Mouse (Mus musculus): ENCODE results near the gene Sult6b1.

Sult6b1 gene

DNA sequence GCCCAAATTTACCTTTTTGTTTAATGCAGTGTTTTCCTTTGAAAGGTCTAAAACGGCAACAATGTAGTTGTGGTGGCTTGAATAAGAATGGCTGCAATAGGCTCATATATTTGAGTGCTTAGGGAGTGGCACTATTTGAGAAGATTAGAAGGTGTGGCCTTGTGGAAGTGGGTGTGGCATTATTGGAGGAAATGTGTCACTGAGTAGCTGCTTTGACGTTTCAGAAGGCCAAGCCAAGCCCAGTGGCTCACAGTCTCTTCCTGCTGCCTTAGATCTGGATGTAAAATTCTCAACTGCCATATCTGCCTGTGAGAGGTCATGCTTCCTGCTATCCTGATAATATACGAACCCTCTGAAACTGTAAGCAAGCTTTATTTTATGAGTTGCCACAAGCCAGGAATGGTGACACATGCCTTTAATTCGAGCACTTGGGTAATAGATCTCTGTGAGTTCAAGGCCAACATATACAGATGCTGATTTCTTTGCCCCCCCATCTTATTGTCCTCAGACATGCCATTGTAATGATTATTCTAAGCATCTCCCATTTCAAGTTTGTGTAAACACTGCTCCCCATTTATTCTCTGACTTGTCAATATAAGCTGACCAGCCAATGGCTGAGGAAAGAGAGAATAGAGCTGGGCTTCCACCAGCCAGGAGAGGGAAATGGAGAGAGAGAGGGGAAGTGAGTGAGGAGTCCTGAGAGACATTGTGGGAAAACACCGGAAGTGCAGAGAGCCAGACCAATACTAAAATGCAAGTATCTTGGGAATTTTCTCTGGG lies 21.3 kb downstream of the Sult6b1 start:
- DNase-seq (ENCODE audit: low spot score in 2 of 2), result no peak

DNA sequence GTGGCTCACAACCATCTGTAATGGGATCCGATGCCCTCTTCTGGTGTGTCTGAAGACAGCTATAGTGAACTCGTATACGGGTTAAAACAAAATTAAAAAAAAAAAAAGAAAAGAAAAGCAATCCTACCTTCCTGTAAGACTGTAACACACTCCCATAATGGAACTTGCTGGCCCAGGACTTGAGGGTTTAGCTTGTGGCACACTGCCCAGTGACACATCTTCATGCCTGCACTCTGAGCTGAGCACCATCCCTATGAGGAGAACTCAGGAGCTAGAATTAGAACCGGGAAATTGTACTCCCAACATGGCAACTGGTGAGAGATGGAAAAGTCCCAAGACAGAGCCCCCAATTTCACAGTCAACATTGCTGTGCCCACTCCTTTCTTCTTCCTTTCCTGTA lies 23.5 kb downstream of the Sult6b1 start:
- no peak for DNase-seq (ENCODE audit: low spot score in 2 of 2)

DNA sequence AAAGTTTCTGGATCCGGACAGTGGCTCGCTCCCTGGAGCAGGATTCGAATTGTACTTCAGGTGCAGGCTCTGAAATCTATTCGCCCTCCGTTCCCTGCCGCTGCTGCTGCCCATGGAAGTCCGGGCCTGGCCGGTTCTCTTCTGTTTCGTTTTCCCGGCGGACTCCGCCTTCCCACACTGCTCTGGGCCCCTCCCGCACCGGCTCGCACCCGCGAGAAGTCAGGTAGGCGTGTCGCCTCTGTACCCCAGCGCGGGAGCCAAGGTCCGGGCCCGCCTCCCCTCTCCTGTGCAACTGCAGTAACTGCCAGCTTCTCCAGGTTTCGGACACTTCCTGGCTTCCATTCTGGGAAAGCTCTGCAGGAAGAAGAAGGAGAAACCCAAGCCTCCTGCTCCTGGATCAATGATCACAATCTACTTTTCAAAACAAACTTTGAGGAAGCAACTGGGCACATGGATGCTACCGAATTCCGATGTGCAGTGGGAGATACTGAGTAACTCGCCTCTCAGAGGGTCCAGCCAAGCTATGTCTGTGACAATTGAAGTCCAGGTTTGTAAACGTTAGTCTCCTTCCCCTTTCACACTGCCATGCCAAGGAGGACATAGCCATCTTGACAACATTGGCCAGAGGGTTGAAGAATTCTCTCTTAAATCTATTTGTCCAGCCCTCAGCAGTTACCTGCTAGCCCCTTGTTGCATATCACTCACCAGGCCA lies 24.2 kb downstream of the Sult6b1 start, which contains the start of gene Eif2ak2:
Gene Eif2ak2 (minus strand): TSS at position 173 of the 712 bp plus-strand sequence.
- DNase-seq (ENCODE audit: low spot score in 2 of 2), result peak; percentile 34 to 37

DNA sequence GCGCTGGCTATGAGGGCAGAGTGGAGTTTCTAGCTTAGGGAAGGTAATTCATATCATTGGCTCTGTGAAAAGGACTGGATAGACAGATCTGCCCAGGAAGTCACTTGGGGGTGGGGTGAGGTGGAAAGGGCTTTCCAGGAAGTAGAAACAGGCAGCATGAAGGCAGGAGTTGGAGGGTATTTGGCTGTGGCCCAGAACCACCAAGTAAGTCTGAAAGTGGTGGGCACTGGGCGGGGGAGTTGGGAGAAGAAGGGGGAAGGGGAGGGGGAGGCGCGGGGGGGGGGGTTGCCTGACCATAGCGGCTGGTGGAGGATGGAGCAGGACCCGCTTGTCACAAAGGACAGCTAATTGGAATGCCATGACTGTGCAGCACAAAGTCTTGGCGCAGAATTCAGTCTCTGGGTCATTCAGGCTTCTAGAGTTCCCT lies 24.9 kb downstream of the Sult6b1 start:
- DNase-seq (ENCODE audit: low spot score in 2 of 2), result no peak

DNA sequence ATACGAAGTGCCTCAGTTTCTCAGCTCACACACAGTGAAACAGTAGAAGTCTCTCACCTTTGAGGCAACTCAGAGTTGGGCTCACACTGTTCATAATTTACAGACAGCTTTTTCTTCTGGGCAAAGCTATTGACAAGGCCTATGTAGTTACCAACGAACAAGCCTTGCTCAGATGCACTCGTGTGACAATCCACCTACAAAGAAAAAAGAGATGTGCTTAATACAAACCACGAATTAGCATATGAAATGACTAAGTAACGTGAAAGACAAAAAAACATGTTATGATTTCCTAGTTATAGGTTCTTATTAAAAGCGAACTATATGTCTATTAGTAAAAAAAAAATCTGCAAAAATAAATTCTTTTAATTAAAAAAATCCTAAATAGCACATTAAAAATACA lies 32.9 kb downstream of the Sult6b1 start:
- DNase-seq (ENCODE audit: low spot score in 2 of 2), result no peak

DNA sequence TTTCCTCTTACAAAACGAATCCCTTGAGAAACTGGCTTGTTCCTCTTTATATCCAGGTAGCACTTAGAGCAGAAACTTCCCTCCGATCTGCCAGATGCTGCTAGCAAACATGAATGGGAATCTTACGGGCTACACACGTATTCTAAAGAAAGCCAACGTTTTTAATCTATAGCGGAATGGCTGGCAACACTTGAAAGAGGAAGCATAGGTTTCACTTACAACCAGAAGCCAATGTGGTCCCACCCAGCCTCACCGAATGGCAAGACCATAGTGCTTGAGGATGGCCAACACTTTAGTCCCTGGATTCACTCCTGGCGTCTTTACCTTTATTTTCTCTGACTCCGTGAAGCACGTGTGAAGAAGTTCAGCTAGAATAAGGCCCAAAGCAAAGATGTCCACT lies 50.5 kb downstream of the Sult6b1 start:
- DNase-seq (ENCODE audit: low spot score in 2 of 2), result no peak

DNA sequence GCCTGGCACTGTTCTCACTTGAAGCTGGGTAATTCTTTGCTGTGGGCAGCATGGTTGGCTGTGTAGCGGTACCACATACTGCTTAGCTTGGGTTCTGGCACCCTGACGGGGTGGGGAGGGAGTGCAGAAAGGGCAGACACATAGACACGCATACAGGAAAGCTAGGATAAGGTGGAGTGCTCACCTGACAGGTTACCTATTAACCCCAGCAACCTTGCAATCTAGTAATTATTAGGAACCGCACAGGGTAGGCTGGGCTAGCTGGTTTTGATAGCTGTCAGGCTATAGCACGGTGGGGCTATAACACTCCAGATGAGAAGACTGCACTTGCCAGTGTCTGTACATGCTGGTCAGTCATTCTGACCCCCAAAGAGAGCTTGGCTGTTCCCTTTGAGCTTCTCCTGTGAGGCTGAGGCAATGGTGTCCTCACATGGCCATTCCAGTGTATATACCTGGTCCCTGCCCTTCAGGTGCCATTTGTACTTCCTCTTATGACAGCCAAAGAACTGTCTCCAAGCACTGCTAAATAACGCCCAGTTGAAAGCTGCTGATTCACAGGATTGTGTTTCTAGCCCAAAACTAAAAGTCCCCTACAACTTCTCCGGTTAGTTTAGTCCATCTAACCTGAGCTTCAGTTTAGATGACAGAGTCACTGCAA lies 64.4 kb downstream of the Sult6b1 start:
- no peak for DNase-seq (ENCODE audit: low spot score in 2 of 2)

DNA sequence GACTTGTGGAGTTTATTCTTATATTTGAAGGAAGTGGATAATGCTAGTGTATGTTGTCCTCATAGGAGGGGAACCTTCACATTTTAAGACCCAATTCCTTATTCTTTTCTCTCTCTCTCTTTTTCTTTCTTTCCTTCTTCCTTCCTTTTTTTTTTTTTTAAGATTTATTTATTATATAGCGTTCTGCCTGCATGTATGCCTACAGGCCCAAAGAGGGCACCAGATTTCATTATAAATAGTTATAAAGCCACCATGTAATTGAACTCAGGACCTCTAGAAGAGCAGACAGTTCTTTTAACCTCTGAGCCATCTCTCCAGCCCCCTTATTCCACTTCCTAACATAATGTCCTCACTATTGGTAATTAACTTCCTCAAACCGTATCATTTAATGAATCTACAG lies 70.7 kb downstream of the Sult6b1 start:
- no peak for DNase-seq (ENCODE audit: low spot score in 2 of 2)

DNA sequence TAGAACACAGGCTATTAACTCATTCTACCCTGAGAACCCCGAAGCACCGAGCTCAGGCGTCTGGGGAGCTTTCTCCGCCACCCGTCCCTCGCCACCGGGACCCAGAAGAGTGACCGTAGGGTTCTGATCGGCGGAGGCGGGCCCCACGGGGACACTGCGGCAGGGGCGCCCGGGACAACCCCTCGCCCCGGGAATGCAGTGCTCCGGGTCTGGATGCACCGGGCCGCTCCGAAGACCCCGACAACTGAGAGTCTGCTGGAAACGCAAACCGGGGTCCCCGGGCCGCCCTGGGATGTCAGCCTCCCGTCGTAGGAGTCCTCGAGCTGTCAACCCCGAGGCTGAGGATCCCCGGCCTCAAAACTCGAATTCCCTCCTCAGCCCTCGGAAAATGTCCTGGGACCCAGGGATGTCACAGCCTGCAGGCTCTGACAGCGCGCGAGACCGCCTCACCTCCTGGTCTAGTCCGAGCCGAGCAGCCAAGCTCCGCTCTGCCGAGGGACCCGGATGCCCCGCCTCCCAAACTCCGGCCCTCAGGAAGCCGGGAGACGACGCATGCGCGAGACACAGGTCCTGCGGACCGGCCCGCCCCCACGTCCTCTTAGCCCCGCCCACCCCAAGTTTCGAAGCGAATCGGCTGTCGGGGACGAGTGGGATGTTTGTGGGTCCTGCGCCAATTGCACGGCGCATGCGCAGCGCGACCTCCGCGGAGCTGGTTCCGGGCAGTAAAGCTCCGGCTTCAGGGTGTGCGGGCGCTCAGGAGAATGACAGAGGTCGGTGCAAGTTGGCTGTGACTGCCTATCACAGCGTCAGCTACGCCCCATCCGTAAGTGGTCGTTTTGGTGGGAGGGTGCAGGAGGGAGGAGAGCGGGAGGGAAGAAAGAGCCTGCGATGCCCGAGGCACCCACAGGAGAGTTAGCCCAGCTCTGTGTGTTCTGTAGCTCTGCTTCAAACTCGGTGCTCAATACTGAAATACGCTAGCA lies 71.6 kb downstream of the Sult6b1 start, which contains the start of the genes Heatr5b and Gpatch11:
Gene Heatr5b (minus strand): TSS at position 509 of the 980 bp plus-strand sequence.
Gene Gpatch11 (plus strand): TSS at position 712 of the 980 bp plus-strand sequence.
- peak; percentile 90 to 95 for DNase-seq (ENCODE audit: low spot score in 2 of 2)
